Mouse (Mus musculus): Measurements from ENCODE around the gene Nudt22. TPM values are rescaled to one million over a fixed set of nuclear protein-coding genes. Genes with fewer than 3 reads are reported as not detected.
A peak's percentile ranks its signal among the peaks of the same experiment; 100 is the strongest.

Nudt22 gene
- polyA plus RNA-seq, 1 experiment from 2014 or later, result 60.5 TPM

- TF ChIP-seq CTCF (IDR thresholded peaks at IDR 0.05), result no peak
- CTCF ChIA-PET, result interaction anchor here (0.9 to 1.0 kb wide), 2 partner anchors 8 to 18 kb away, joined by 3 to 4 read pairs; no protein-coding TSS in a partner anchor
- H3K27me3 ChIP-seq, result no peaks in the 10 kb centered on the region
- in situ Hi-C loops (cut with MboI; ENCODE audit: low pct_unique_long_range_greater_than_20kb), result no loop called here
- ATAC-seq, result peak; percentile 5
- no peak for DNase-seq (ENCODE audit: low read depth, low spot score)
- POLR2A ChIA-PET, result interaction anchor here (1.9 to 2.9 kb wide), 2 partner anchors 8 to 13 kb away, joined by 12 to 13 read pairs; partner anchors contain the start of genes Nudt22, Plcb3, Ppp1r14b and Trpt1
These were observed 8.0 kb downstream of the Nudt22 start for GRCm38 (mm10) chr19:6987904-6988285.

DNA sequence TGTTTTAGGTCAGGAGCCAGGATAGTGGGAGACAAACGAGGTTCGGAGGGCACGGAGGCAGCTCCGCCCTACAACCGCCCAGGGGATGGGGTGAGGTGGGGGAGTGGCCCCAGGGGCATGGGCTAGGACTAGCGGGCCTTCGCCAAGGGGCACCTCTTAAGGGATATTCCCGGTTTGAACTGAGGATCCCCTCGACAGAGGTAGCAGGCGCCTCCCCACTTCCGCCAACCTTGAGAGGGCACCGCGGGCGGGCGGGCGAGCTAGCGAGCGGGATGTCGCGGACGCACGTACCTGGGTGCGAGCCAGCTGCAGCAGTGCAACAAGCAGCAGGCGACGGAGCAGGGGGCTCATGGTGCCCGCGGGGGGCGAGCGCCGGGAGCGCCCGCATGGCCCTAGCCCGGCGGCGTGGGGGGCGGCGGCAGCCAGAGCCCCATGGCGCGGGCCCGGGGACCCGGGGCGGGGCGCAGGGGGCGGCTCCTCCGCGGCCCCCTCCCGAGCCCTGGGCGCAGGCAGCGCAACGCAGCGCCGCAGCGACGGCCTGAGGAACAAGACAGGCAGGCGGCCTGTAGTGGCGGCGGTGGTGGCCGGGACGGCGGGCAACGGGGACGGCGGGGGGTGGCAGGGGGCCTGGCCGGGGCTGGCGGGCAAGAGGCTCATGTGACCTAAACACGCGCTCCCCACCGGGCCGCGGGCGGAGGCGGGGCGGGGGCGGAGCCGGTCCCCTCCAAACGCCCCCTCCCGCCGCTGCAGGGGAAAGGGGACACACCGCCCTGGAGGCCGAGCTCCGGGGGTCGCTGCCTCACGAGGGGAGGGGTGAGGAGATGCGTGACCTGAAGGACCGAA, 8.6 kb downstream of the Nudt22 start, which contains the start of gene Vegfb:
Vegfb (minus strand) TSS at position 591 of the 843 bp plus-strand sequence.
- ATAC-seq (peak; percentile 42), DNase-seq (ENCODE audit: low read depth, low spot score) (no peak)
- ChIA-PET POLR2A (interaction anchor here (1.0 to 2.9 kb wide), 4 partner anchors 8 to 36 kb away, joined by 3 to 13 read pairs (median 9); partner anchors contain the start of genes Nudt22, Plcb3, Ppp1r14b and Trpt1), CTCF (interaction anchor here (0.9 to 1.0 kb wide), 2 partner anchors 7 to 17 kb away, joined by 3 to 4 read pairs; no protein-coding TSS in a partner anchor)
- in situ Hi-C loops (cut with MboI; ENCODE audit: low pct_unique_long_range_greater_than_20kb), result no loop called here
- TF ChIP-seq CTCF (IDR thresholded peaks at IDR 0.05), result no peak
- H3K27me3 ChIP-seq, result no peaks in the 10 kb centered on the region

- CTCF ChIA-PET, result no interaction called here
- DNase-seq (ENCODE audit: low read depth, low spot score), result no peak
- TF ChIP-seq CTCF (IDR thresholded peaks at IDR 0.05), result no peak
- POLR2A ChIA-PET, result interaction anchor here (0.6 to 1.9 kb wide), 5 partner anchors 9 to 35 kb away, joined by 3 to 12 read pairs (median 3); partner anchors contain the start of genes Nudt22 and Trpt1
- no peaks in the 10 kb centered on the region for H3K27me3 ChIP-seq
- no peak for ATAC-seq
- in situ Hi-C loops (cut with MboI; ENCODE audit: low pct_unique_long_range_greater_than_20kb), result no loop called here
These were observed 9.8 kb downstream of the Nudt22 start for GRCm38 (mm10) chr19:6985951-6986708.

GRCm38 (mm10) chr19:6985300-6985699, 10.6 kb downstream of the Nudt22 start:
- no peaks in the 10 kb centered on the region for H3K27me3 ChIP-seq
- ChIA-PET POLR2A (interaction anchor here (0.6 to 1.4 kb wide), 4 partner anchors 10 to 55 kb away, joined by 3 to 5 read pairs (median 3); partner anchors contain the start of genes Bad, Nudt22 and Trpt1), CTCF (no interaction called here)
- DNase-seq (ENCODE audit: low read depth, low spot score), result no peak
- in situ Hi-C loops (cut with MboI; ENCODE audit: low pct_unique_long_range_greater_than_20kb), result no loop called here
- no peak for TF ChIP-seq CTCF (IDR thresholded peaks at IDR 0.05)
- no peak for ATAC-seq

GRCm38 (mm10) chr19:6983621-6984020, 12.3 kb downstream of the Nudt22 start:
- in situ Hi-C loops (cut with MboI; ENCODE audit: low pct_unique_long_range_greater_than_20kb), result no loop called here
- no peak for ATAC-seq
- CTCF ChIA-PET, result no interaction called here
- DNase-seq (ENCODE audit: low read depth, low spot score), result no peak
- TF ChIP-seq CTCF (IDR thresholded peaks at IDR 0.05), result no peak
- POLR2A ChIA-PET, result no interaction called here
- no peaks in the 10 kb centered on the region for H3K27me3 ChIP-seq

DNA sequence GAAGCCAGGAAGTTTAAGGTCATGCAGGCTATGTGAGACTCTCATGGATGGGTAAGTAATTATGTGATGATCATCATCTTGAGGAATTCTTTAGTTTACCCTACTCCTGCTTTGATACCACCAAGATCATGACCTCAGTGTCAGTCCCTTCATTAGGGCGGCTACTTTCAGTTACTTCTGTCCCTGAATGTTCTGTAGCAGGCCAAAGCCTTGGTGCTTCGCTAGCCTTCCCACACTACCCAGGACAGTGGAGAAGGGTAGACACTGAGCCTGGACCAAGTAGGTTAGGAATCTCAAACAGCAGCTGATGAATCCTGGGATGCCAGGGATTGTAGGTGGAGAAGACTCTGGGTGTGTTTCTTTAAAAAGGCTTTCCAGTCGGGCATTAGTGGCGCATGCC, 14.5 kb downstream of the Nudt22 start:
- ATAC-seq (no peak), DNase-seq (ENCODE audit: low read depth, low spot score) (no peak)
- CTCF ChIA-PET, result interaction anchor here (1.1 to 1.7 kb wide), 2 partner anchors 9 to 39 kb away, joined by 3 to 4 read pairs; no protein-coding TSS in a partner anchor
- in situ Hi-C loops (cut with MboI; ENCODE audit: low pct_unique_long_range_greater_than_20kb), result no loop called here
- H3K27me3 ChIP-seq, result no peaks in the 10 kb centered on the region
- POLR2A ChIA-PET, result interaction anchor here (1.0 to 2.0 kb wide), 4 partner anchors 10 to 29 kb away, joined by 3 to 8 read pairs (median 4); partner anchors contain the start of genes Nudt22 and Trpt1
- TF ChIP-seq CTCF (IDR thresholded peaks at IDR 0.05), result no peak

DNA sequence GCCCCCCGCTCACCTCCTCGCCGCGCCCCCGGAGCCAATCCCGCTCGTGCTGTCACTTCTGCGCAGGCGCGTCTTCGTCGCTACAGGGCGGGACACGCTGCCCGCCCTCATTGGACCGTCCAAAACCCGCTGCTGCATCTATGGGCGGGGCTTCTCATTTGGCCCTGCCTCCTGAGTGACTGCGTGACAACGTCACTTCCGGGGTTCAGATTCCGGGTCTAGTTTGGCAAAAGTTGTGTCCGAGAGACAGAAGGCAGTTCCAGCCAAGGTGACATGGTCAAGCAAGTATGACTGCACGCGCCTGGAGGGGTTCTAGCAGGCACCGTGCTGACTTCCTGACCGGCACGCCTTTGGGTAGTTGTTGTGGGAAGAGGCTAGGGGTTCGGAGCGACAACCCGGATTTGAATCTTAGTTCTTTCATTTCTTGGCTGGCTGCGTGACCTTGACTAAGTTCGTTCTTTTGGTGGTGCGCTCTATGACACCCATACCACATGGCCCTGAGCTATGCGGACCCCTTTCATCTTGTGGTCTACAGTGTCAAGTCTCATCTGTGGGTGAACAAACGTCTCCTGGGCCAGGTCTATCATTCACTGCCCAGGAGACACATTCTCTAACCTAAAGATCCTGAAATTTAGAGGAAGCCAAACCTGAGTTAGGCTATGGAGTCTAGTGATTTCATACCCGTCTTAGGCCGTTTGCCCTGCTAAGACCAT, 15.4 kb downstream of the Nudt22 start, which contains the start of gene Fkbp2:
Fkbp2 (minus strand) TSS at position 121 of the 713 bp plus-strand sequence.
- in situ Hi-C loops (cut with MboI; ENCODE audit: low pct_unique_long_range_greater_than_20kb), result no loop called here
- H3K27me3 ChIP-seq, result no peaks in the 10 kb centered on the region
- DNase-seq (ENCODE audit: low read depth, low spot score) (peak; percentile 94), ATAC-seq (peak; percentile 58)
- ChIA-PET POLR2A (interaction anchor here (1.0 to 2.0 kb wide), 5 partner anchors 11 to 38 kb away, joined by 3 to 8 read pairs (median 3); partner anchors contain the start of genes Gpr137, Nudt22 and Trpt1), CTCF (interaction anchor here (0.8 to 5.5 kb wide), 15 partner anchors 8 to 74 kb away, joined by 3 to 36 read pairs (median 5); partner anchors contain the start of genes Catsperz, Dnajc4, Esrra and Nudt22)
- no peak for TF ChIP-seq CTCF (IDR thresholded peaks at IDR 0.05)

DNA sequence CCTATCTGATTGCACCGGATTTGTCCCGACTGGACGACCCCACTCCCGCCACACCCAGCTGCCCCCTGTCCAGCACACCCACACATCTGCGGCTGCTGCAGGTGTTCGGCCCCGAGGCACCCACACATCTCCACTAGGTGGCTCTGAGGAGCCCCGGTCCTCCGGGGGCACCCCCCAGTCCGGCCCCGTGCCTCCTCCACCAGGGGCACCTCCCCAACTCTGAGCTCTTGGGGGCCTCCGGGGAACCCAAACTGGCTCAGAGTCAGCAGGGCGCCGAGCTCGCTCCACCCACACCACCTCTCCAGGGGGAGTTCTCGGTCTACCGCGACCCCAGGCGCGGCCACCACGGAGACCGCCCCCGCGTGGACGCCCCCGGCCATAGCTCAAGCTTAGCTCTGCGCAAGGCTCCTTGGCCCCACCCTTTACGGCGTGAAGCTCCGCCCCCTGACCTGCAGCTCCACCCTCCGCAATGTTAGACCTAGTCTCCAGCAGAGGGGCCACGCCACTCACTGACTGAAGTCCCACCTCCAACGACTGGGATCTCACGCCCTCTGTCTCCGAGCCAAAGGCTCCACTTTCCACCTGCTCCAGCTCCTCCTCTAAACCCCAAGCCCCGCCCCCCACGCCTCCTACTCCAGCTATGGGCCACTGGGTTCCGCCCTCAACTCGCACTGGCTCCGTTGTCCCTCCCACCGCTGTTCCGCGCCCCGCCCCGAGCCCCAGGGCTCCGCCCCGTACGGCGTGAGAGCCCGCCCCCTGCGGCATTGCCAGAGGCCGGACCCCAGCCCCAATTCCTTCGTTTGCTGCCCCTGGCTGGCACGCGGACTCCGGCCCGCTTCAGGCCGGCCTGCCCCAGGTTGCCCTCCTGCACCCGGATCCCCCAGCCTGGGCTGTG, 16.2 kb downstream of the Nudt22 start:
- ATAC-seq (peak; percentile 82), DNase-seq (ENCODE audit: low read depth, low spot score) (peak; percentile 97)
- no peak for TF ChIP-seq CTCF (IDR thresholded peaks at IDR 0.05)
- no peaks in the 10 kb centered on the region for H3K27me3 ChIP-seq
- in situ Hi-C loops (cut with MboI; ENCODE audit: low pct_unique_long_range_greater_than_20kb), result loop anchor here (5.0 kb wide), 1 partner anchor 57 kb away; the partner anchor contains the start of gene Esrra
- ChIA-PET POLR2A (interaction anchor here (1.2 to 7.0 kb wide), 4 partner anchors 16 to 57 kb away, joined by 3 to 44 read pairs (median 5); partner anchors contain the start of genes Gpr137, Nudt22 and Trpt1), CTCF (interaction anchor here (0.7 to 5.5 kb wide), 23 partner anchors 8 to 155 kb away, joined by 3 to 36 read pairs (median 5); partner anchors contain the start of genes Catsperz, Dnajc4, Esrra and Nudt22)
